Mouse (Mus musculus) urinary bladder, postnatal 4 days (tissue): ENCODE data around the gene Ipo5.

Experiments
- DNase-seq, 2 experiments: peaks; one replicate each; pipeline ENCODE4 v3.0.0; 2021 to 2022; ENCODE audit warnings: low spot score in 2 of 2

Ipo5 gene

DNA sequence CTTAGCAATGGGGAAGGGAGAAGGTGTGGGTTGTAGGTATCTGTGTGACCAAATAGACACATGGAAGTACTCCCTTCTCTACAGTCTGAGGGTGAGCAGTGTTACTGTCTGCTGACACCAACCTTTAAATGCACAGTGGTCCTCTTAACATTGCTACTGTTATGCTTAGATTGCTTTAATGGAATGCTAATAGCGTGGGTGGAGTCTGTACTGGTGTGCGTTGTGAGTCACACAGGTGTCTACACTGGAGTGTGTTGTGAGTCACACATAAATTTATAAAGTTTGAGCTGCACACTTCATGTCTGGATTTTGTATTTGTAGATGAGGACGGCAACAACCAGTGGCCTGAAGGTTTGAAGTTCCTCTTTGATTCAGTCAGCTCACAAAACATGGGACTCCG is 10.8 kb downstream of the Ipo5 start:
- no peak for DNase-seq

DNA sequence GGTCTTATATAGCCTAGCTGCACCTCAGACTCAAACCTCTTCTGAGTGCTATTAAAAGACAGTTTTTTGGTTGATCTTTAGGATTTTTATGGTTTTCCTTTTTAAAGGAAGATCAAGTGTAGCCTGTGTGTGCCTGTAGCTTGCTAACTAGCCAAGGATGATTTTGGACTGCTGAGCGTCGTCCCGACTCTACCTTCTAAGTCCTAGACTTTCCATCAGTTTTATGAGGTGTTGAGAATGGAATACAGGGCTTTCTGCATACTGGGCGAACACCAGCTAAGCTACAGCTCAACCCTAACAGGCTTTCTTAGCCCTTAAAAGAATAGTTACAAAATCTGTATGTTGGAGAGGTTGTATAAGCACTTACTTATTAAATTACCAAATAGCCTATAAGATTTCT is 13.0 kb downstream of the Ipo5 start:
- DNase-seq, result no peak

- DNase-seq, result no peak
Measured at GRCm38 (mm10) chr14:120925731-120926585, 14.9 kb downstream of the Ipo5 start.

DNA sequence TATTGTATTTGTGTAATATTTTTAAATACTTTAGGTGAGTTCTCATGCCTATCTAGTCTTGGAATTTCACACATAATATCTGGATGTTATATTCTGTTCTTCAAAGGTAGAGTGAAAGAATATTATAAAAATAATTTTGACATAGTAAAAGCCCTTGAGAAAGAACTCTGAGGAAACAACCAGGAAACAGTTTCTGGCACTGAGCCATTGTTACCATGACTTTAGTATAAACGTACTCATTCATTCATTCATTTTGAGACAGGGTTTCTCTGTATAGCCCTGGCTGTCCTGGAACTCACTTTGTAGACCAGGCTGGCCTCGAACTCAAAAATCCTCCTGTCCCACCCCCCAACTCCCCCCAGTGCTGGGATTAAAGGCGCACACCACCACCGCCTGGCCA is 20.2 kb downstream of the Ipo5 start:
- DNase-seq, result no peak

- no peak for DNase-seq
Measured at GRCm38 (mm10) chr14:120933624-120934023, 22.6 kb downstream of the Ipo5 start.

DNA sequence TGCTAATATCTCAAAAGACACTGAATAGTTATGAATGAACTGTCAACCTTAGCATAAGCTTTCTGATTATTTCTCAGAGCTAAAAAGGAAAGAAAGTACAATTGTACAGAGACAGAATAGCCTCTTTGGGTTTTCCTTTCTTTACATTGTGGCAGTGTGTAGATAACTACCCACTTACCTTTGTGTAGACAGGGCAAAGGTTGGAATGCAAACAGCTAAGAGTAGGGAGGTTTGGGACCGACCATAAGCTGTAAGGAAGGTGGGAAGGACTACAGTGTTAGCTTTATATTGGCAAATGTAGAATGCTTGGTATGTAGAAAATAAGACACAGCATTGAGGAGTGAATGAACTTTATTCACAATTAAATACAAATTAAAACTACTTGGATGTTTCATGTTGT is 26.1 kb downstream of the Ipo5 start:
- no peak for DNase-seq

DNA sequence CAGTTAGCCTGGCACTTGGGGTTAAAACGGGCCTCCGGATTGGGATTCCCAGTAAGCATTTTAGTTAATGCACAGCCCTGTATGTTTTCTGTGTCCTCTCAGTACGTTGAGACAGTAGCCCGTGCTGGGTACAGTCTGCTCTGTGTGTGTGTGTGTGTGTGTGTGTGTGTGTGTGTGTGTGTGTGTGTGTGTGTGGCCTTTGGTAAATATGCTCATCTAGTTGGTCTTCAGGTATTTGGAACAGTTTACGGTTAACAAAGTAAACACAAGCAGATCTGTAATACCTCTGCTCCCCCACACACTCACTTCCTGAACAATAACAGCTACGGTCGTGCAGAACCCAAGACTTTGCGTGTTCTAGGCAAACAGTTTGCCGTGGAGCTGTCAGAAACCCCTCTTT is 31.8 kb downstream of the Ipo5 start:
- no peak for DNase-seq

- no peak for DNase-seq
Measured at GRCm38 (mm10) chr14:120945146-120945545, 34.1 kb downstream of the Ipo5 start.

DNA sequence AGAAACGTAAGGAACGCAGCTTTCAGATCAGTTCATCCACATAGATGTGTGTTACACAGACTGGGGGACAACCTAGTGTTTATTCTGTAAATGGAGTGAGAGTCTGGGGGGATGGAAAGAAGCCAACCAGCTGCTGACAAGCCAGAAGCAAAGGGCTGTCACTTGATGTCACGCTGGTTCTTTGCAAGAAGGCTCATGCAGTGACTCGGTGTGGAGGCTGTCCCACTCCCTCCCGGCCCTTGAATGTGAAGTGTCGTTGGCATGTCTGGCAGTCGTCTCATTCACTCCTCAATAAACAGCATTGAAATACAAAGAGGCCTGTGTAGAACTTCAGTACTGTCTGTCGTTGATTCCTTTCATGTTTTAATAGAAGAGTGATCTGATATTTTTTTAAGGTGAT is 36.1 kb downstream of the Ipo5 start:
- DNase-seq, result no peak

GRCm38 (mm10) chr14:120949002-120949401 is 38.0 kb downstream of the Ipo5 start:
- DNase-seq, result no peak

- no peak for DNase-seq
Measured at GRCm38 (mm10) chr14:120950068-120950467, 39.0 kb downstream of the Ipo5 start.

- DNase-seq, result no peak
Measured at GRCm38 (mm10) chr14:120952434-120952833, 41.4 kb downstream of the Ipo5 start.

GRCm38 (mm10) chr14:120960551-120960950 is 49.5 kb downstream of the Ipo5 start:
- no peak for DNase-seq

DNA sequence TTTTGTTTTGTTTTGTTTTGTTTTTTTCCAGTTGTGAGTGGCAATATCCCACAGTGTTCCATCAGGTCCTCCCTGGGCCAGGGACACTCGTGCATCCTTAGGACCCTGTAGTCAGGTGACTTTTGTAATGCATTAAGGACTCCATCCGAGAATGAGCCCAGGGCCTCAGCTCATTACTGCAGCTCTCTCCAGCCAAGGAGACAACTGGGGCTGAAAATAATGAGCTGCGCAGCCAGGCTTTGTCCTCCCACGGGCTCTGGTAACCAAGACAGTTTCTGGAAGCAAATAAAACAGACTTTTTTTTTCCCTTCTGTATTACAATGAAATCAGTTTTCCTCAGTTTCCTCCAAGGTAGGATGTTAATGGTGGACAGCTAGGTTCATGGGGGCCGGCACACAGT is 50.0 kb downstream of the Ipo5 start:
- DNase-seq, result no peak

GRCm38 (mm10) chr14:120967072-120967471 is 56.0 kb downstream of the Ipo5 start:
- DNase-seq, result no peak

- DNase-seq, result no peak
Measured at GRCm38 (mm10) chr14:120968723-120969122, 57.7 kb downstream of the Ipo5 start.

DNA sequence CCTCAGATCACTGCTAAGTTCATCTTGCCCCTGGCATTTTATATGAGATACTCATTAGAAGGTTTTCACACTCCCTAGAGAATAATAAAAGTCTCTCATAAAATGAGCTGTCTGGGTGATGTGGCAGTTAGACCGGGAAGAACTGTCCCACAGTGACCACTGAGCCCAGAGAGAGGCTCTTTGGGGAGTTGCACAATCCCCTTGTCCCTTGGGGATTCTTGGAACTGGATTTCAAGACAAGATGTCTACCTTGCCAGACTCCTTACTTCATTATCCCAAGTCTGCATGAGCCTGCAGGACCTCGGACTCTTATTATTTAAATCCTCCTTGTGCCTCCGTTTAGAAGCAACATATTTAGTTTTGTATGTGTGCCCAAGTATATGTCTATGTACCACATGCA is 58.6 kb downstream of the Ipo5 start:
- DNase-seq, result no peak

GRCm38 (mm10) chr14:120970637-120971036 is 59.6 kb downstream of the Ipo5 start:
- DNase-seq, result no peak

DNA sequence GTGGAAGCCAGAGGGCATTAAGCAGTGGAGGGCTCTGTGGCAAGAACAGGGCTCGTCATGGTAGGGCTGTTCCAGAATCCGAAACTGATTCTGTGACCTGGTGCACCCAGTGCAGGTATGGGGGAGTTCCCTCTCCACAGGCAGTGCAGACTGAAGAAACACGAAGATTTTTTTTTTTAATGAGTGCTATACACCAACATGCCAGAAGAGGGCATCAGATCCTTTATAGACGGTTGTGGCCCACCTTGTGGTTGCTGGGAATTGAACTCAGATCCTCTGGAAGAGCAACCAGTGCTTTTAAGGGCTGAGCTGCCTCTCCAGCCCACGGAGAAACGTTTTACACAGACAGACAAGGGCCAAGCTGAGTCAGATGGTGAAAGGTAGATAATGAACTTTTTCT is 60.3 kb downstream of the Ipo5 start:
- no peak for DNase-seq

DNA sequence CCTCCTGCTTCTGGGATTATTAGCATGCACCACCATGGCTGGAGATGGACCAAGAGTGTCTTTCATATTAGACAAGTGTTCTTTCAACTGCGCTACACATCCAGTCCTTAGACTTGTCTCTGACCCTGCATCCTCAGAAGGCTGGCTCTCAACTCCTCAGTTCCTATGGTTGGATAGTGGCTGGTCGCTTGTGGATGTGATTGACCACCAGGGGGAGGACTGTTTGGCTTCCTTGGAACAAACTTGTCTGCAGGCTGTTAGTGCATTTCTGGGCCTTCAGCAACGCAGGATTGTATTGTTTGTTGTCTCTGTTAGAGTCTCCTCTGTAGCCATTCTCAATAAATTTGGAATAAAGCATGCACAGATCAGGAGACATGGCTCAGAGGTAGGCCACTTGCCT is 68.5 kb downstream of the Ipo5 start:
- peak; percentile 26 to 63 for DNase-seq

GRCm38 (mm10) chr14:120989126-120989525 is 78.1 kb downstream of the Ipo5 start:
- DNase-seq, result no peak
